ENCODE assay signal across 9 mouse cellular contexts in genomic region chr3:51031821-51032220, GRCm38 (mm10).
DNase-seq lines count a peak whose midpoint lies in the region; ATAC-seq and TF ChIP-seq lines count a peak whose summit lies in the region.
"Had no signal": no experiment of that assay in that cellular context is flagged by ENCODE, and none has a peak within 500 bp of the region (broad histone marks: within the 10 kb centered on the region; RNA-seq: fewer than 3 reads in every experiment).

No protein-coding gene starts in this region.

- H3K4me2 ChIP-seq in embryonic facial prominence, embryonic 15.5 days (replicated peaks) = no peak overlapping the region
- no peak overlapping the region for H3K4me2 ChIP-seq in lung, embryonic 14.5 days

- no peaks in the 10 kb centered on the region for H3K79me2 ChIP-seq in heart, adult 2 months (replicated peaks; ENCODE audit: control insufficient read depth, insufficient read depth, low read length)

- no peak for TF ChIP-seq CTCF in heart, adult 2 months (IDR thresholded peaks at IDR 0.05)
- no peak for TF ChIP-seq CTCF in lung, embryonic 14.5 days (IDR thresholded peaks at IDR 0.05; ENCODE audit: low read depth)

- DNase-seq in heart, adult 9 months (ENCODE audit: low spot score in 2 of 2) = peak; percentile 6 to 16
- DNase-seq in heart, adult 2 months = no peak
- peak; percentile 78 for DNase-seq in 3T3-L1 (ENCODE audit: low read depth, low spot score)
- peak; percentile 95 for DNase-seq in lung, embryonic 14.5 days
- no peak for DNase-seq in thymus, adult 18-20 months
- DNase-seq in spleen, adult 18-20 months = no peak
- no peak for DNase-seq in layer of hippocampus, adult 11-12 months (ENCODE audit: low spot score)

- WGBS in heart, adult 2 months = 50% methylated on average over 8 of the region's 8 CpGs
- WGBS in embryonic facial prominence, embryonic 15.5 days = 32% methylated on average over 8 of the region's 8 CpGs
- WGBS in lung, embryonic 14.5 days = 44% methylated on average over 8 of the region's 8 CpGs

- no peak for TF ChIP-seq POLR2A in heart, adult 2 months (IDR thresholded peaks at IDR 0.05; ENCODE audit: insufficient read depth, low read depth, low read length)

- no peak for TF ChIP-seq EP300 in heart, adult 2 months (IDR thresholded peaks at IDR 0.05; ENCODE audit: insufficient read depth, low read depth, low read length)

- no peaks in the 10 kb centered on the region for H3K4me1 ChIP-seq in heart, adult 2 months (ENCODE audit: control insufficient read depth, insufficient read depth, low read length)
- H3K4me1 ChIP-seq in embryonic facial prominence, embryonic 15.5 days = no peaks in the 10 kb centered on the region
- peaks cover 10% of the 10 kb centered on the region for H3K4me1 ChIP-seq in lung, embryonic 14.5 days (ENCODE audit: insufficient read depth)

- intact Hi-C loops in heart, adult 2 months (cut with DNase I) = no loop called here

- no peak overlapping the region for H3K27ac ChIP-seq in heart, adult 2 months
- H3K27ac ChIP-seq in embryonic facial prominence, embryonic 15.5 days (replicated peaks) = no peak overlapping the region
- peak overlapping the region; percentile 46; the same call in 1 of the 2 replicates for H3K27ac ChIP-seq in lung, embryonic 14.5 days (ENCODE audit: low read depth)

- ATAC-seq in embryonic facial prominence, embryonic 15.5 days (ENCODE audit: insufficient number of reproducible peaks, low FRiP score, low TSS enrichment, low read depth) = peak; percentile 24; the same call in 1 of the 2 replicates
- peak; percentile 82 for ATAC-seq in lung, embryonic 14.5 days (ENCODE audit: insufficient read depth)
- ATAC-seq: inflammation-experienced regulatory T-cells, adult 6 months had no signal

- no peak overlapping the region for H3K4me3 ChIP-seq in heart, adult 2 months
- no peak overlapping the region for H3K4me3 ChIP-seq in embryonic facial prominence, embryonic 15.5 days (replicated peaks)
- H3K4me3 ChIP-seq in lung, embryonic 14.5 days (ENCODE audit: low read depth, low read length) = no peak overlapping the region

- no peaks in the 10 kb centered on the region for H3K27me3 ChIP-seq in heart, adult 2 months (ENCODE audit: control insufficient read depth, insufficient read depth, low read length)
- H3K27me3 ChIP-seq in embryonic facial prominence, embryonic 15.5 days = no peaks in the 10 kb centered on the region
- H3K27me3 ChIP-seq in lung, embryonic 14.5 days (ENCODE audit: insufficient read depth, low read length) = no peaks in the 10 kb centered on the region

- H3K36me3 ChIP-seq in heart, adult 2 months (ENCODE audit: control insufficient read depth, insufficient read depth, low read length) = no peaks in the 10 kb centered on the region
- no peaks in the 10 kb centered on the region for H3K36me3 ChIP-seq in embryonic facial prominence, embryonic 15.5 days
- H3K36me3 ChIP-seq in lung, embryonic 14.5 days (ENCODE audit: insufficient read depth) = no peaks in the 10 kb centered on the region

- no peaks in the 10 kb centered on the region for H3K9me3 ChIP-seq in embryonic facial prominence, embryonic 15.5 days (replicated peaks)
- H3K9me3 ChIP-seq in lung, embryonic 14.5 days (ENCODE audit: low read depth, low read length) = no peaks in the 10 kb centered on the region

- no peak overlapping the region for H3K9ac ChIP-seq in heart, adult 2 months (ENCODE audit: low read depth, low read length)
- H3K9ac ChIP-seq in embryonic facial prominence, embryonic 15.5 days = no peak overlapping the region
- H3K9ac ChIP-seq in lung, embryonic 14.5 days = no peak overlapping the region

Comparison
In these comparisons a context has a peak if more than half of its experiments do, and no peak if none do; other contexts are left out.
1. DNase-seq: peak in heart, adult 9 months (2 of 2), 3T3-L1 (single experiment) and lung, embryonic 14.5 days (single experiment); none in heart, adult 2 months (0 of 2), thymus, adult 18-20 months (0 of 2), spleen, adult 18-20 months (0 of 2) and layer of hippocampus, adult 11-12 months (single experiment).